Mouse (Mus musculus): ENCODE measurements around the gene 1700037C18Rik.
"Not testable (repeated sequence)": the region's sequence is repeated elsewhere in the genome, so short reads cannot be mapped to it uniquely, and the experiment has no call there.

Gene 1700037C18Rik

DNA sequence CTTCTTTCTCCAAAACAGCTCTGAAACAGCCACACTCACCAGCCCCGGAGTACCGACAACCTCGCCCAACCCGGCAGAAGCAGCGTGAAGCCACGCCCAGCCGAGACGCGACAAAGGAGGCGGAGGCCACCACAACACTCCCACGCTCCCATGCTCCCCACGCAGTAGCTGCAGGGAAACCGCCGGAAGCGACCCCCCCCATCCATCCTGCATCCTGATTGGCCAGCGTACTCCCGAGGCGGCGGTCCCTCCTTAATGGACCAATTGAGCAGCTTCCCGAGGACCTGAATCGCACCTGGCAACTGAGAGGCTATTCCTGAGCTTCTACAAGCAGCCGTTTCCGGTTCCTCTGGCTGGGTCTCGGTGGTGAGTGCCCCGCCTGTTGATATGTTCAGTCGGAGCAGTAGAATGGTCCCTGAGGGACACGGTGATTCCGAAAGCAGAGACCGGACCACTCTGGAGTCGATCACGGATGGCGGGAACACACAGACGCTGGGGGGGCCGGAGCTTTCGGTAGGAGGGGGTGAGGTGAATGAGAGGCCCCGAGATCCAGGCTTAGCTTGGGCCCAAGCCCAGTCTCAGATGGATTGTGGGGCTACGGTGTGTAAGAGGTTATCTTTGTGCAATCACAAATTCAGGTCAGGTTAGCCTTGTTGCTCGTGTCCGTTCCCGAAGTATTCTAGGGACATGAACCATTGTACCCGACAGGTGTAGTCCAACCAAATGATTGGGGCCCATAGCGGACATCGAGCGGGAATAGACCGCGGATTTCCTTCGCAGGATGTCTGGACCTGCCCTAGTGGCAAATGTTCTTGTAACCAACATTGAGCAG, 36.1 kb downstream of the 1700037C18Rik start, which contains the start of gene Naa60:
Gene Naa60, plus strand, starts transcription at position 160 of the 832 bp plus-strand sequence.
- in situ Hi-C loops (cut with MboI; ENCODE audit: low sequenced_read_pairs), result no loop called here

DNA sequence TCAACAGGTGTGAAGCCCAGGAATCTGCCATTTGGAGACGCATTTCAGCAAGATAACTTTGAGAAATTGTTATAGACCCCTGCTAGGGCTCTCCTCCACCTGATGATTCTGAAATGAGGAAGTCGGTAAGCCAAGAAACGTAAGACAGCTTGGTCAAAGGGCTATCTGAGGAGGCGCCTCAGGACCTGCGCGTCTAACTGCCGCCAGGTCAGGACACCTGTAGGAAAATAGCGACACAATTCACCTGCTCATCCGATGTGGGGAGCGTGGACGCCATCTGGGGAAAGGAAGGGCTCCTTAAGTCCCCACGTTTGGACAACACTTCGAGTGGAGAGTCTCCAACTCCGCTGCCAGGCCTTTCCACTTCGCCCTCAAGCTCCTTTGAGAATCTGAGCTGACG, 36.7 kb downstream of the 1700037C18Rik start:
- in situ Hi-C loops (cut with MboI; ENCODE audit: low sequenced_read_pairs), result no loop called here

DNA sequence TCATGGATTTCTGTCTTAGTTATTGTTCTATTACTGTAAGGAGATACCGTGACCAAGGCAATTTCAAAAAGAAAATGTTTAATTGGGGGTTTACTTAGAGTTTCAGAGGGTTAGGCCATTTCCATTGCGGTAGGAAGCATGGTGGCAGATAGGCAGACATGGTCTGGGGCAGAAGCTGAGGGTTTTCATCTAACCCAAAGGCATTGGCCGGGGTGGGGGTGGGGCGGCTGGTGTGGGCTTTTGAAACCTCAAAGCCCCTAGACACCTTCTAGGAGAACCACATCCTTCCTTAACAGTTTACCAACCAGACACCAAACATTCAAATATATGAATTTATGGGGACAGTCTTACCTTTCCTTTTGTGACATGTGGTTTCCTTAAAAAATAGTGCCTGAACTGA, 49.2 kb downstream of the 1700037C18Rik start:
- in situ Hi-C loops (cut with MboI; ENCODE audit: low sequenced_read_pairs), result no loop called here

DNA sequence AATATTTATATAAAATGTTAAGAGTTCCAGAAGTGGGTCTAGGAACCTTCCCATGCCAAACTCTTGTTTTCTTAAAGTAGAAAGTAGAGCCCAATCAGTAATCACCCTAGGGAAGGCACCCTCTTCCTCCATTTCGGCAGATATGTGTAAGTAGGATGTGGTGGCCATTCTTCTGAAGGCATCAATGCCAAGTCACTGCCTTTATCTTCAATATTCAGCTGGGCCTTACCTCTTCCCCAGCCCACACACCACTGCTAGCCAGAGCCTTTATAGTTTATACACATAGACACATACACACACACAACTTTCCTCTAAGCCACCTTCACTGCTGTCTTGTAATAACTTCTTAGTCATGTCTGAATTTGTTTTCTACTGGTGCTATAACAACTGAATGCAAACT, 52.7 kb downstream of the 1700037C18Rik start:
- in situ Hi-C loops (cut with MboI; ENCODE audit: low sequenced_read_pairs), result no loop called here

DNA sequence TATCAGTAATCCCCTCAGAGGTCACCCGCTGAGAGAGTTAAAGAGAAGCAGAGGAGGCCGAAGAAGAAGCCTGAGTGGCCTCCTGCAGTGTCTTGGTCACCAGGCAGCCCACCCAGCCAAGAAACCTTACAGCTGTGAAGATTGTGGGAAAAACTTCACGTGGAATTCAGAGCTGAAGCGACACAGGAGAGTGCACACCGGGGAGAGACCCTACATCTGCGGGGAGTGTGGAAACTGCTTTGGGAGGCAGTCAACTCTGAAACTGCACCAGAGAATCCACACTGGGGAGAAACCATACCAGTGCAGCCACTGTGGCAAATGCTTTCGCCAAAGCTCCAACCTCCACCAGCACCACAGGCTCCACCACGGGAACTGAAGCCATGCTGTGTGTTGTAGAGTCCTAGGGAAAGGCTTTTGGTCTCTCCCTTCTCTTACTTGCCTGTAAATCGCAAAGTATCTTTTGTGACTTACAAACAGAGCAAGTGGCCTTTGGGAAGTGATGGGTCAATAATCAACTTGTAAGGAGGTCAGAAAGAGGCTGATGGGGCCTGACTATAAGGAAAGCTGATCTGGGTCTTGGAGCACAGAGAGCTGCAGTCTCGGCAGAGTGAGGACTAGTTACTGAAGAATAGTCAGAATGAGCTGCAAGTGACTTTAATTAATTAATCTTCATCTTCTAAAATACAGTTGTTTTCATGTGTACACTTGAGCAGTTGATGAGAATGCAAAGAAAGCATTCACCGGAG, 53.9 kb downstream of the 1700037C18Rik start:
- in situ Hi-C loops (cut with MboI; ENCODE audit: low sequenced_read_pairs), result no loop called here

DNA sequence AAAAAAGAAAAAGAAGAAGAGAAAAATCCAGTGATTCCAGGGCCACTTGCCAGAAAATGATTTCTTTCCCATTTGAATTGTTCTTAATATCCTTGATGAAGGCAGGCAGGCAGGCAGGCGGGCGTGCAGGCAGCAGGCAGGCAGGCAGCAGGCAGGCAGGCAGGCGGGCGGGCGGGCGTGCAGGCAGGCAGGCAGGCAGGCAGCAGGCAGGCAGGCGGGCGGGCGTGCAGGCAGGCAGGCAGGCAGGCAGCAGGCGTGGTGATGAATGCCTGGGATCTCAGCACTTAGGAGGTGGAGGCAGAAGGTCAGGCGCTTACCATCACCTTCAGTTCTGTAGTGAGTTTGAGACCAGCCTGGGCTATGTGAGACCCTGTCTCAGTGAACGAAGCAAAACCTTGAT, 55.9 kb downstream of the 1700037C18Rik start:
- in situ Hi-C loops (cut with MboI; ENCODE audit: low sequenced_read_pairs), result no loop called here

DNA sequence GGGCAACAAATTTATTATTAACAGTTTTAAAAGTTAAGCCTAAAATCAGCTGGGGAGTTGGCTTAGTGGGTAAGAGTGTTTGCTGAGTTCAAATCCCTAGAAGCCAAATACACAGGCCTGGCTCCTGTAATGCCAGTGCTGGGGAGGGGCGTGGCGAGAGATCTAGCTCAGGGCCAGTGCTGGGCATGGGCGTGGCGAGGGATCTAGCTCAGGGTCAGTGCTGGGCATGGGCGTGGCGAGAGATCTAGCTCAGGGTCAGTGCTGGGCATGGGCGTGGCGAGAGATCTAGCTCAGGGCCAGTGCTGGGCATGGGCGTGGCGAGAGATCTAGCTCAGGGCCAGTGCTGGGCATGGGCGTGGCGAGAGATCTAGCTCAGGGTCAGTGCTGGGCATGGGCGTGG, 57.2 kb downstream of the 1700037C18Rik start:
- in situ Hi-C loops (cut with MboI; ENCODE audit: low sequenced_read_pairs), result not testable (repeated sequence)

DNA sequence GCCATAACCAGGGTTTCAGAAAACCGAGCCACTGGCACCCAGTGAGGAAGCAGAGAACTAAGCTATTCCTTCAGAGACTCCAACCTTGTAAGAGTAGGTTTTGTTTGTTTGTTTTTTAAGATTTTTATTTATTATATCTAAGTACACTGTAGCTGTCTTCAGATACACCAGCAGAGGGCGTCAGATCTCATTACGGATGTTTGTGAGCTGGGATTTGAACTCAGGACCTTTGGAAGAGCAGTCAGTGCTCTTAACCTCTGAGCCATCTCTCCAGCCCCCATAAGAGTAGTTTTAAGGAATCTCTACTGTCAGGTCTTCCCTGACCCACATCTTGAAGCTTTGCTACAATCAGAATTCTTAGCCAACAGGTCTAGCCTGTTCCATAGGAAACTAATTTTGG, 60.1 kb downstream of the 1700037C18Rik start:
- in situ Hi-C loops (cut with MboI; ENCODE audit: low sequenced_read_pairs), result no loop called here

DNA sequence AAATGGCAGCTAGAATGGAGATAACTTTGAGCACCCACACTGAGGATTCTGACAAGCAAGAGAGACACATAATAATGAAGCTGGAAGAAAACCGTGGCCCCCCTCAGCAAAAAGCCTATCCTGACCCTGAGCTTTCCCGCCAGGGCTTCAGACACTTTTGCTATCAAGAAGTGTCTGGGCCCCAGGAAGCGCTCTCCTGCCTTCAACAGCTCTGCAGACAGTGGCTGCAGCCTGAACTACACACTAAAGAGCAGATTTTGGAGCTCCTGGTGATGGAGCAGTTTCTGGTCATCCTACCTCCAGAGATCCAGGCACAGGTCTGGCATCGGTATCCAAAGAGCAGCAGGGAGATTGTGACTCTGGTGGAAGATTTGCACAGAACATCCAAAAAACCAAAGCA, 60.6 kb downstream of the 1700037C18Rik start:
- in situ Hi-C loops (cut with MboI; ENCODE audit: low sequenced_read_pairs), result no loop called here

DNA sequence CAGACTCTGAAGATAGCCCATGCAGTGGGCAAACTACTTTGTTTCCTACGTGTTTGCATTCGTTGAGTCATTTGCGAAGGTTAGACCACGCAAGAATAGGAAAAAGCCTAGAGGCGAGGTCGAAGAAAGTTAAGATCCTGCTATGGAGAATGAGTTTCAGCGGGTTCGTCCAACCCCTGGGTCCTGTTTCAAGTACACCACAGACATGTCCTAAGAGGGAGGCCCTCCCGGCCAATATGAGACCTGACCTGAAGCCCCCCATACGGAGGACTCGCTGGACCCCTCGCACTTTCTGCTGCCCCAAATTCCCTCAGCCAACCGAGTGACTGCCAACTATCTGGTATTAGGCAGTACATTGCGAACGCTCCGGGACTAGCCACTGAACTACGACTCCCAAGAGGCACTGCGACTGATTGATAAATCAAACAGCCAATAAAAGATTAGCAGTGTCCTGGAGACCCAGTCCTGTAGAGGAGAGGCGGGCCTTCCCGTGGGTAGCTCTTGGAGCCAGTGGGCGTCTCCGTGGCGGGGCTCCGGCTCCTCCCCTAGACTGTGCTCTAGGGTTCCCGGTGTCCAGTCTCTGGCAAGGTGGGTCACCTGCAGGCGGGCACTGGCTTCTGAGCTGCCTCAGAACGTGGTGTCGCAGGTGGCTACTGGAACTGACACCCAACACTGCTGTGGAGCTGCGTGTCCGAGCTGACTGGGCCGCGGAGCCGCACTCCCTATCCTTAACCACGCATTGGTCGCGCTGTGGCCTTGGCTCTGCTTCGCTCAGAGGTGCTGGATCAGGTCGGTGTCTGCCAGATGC, 61.6 kb downstream of the 1700037C18Rik start, which contains the start of gene Zfp174:
Gene Zfp174, plus strand, starts transcription at position 558 of the 808 bp plus-strand sequence.
- in situ Hi-C loops (cut with MboI; ENCODE audit: low sequenced_read_pairs), result no loop called here

All from CH12F3 (cell line).